Mouse (Mus musculus) hematopoietic stem cell, adult 5-6 weeks (primary cell): ENCODE results near the gene 1700066M21Rik. TPM values are rescaled to one million over a fixed set of nuclear protein-coding genes. Genes with fewer than 3 reads are reported as not detected.

Source experiments
- ATAC-seq, 2 experiments: fragments of 125-278 bp in 1 of 2; replicated peaks in 1 of 2; 2 replicates each; pipeline ENCODE4 v1.8.0; 2016 to 2017; ENCODE audit warnings: inconsistent platforms in 2 of 2, mild to moderate bottlenecking in 2 of 2, moderate number of reproducible peaks in 2 of 2, low read depth in 1 of 2, moderate TSS enrichment in 1 of 2; ENCODE audit not compliant: low FRiP score in 2 of 2, poor library complexity in 2 of 2, severe bottlenecking in 2 of 2, insufficient read depth in 1 of 2, low TSS enrichment in 1 of 2
- total RNA-seq: library from RNA; stranded (forward); fragments of 172-1452, 232-1000 nt; gene quantifications from 2 replicates; pipeline ENCODE4 v1.2.3, GENCODE M21; 2017

The 1700066M21Rik gene
- total RNA-seq, 1 experiment from 2014 or later = 13.4 TPM

DNA sequence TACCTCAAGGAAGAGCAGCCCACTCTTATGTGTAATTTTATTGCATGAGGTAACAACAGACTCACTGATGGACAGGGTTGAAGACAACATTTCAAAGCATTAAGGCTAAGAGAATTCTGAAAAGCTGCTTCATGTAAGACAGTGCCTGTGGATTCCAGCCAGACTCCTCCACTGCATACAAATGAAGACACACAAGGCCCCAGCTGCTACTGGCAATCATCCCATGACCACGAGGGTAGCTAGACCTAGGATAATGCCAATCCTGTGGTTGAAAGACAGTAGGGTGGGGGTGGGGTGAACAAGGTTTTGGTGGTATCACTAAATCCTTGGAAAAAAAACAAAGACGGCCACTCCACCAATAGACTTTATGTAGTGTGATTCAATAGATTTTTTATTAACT is 10.5 kb downstream of the 1700066M21Rik start:
- no peak for ATAC-seq

DNA sequence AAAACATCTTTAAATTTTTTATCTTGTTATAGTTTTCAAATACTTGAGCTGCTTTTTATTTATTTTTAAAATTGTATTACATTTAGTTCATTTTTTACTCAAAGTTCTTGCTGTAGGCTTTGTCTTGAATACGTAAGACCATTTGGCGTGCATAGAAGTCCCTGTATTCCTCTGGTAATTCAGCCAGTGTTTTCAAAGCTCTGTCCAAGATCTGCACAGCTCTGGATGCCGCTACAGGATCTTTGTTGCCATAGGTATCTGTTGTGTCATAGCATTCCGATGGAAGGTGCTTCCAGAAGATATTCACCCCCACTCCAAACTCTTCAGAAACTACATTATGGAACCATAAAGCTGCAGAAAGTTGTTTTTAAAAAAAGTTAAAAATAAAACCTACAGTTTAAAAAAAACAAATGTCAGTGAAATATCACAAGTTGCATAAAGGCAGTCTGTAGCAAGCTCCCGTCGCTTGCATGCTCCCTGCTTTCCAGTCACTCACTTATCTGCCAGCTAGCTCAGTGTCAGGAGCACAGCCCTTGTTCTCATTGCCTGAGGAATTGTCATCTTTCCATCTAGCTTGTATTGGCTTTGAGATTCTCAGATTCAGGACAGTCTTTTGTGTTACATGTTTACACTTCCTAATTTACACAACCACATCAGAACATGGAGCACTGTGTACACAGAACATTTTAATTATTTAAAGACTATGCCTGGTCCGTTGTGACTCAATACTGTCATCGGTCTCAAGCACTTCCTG is 11.2 kb downstream of the 1700066M21Rik start:
- no peak for ATAC-seq

DNA sequence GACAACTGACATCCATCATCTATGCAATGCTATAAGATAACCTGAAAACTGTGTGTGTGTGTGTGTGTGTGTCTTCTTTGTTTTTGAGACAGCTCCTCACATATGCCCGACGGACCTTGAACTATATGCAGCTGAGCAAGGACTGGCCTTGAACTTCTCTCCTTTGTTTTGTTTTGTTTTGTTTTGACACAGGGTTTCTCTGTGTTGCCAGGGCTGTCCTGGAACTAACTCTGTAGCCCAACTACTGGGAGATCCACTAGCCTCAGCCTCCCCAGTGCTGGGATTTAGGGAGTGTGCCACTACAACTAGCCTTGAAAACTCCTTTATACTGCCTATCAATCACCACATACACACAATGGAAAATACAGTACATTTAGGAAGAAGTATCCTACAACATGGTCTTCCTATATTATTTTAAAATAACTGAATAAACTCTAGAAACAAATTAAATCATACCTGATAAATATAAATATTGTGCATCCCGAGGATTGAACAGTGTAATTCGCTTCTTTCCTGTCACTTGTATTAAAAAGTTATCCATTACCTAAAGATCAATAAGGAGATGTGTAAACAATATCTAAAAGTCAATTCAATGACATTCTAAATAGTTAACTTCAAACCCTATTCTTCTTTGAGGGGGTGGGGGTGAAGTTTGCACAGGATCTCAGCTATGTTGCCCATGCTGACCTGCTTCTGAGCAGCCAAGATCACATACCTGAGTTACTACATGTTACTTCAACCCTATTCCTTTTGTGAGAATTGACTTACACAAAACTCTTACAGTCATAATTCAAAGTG is 13.8 kb downstream of the 1700066M21Rik start:
- ATAC-seq = no peak

DNA sequence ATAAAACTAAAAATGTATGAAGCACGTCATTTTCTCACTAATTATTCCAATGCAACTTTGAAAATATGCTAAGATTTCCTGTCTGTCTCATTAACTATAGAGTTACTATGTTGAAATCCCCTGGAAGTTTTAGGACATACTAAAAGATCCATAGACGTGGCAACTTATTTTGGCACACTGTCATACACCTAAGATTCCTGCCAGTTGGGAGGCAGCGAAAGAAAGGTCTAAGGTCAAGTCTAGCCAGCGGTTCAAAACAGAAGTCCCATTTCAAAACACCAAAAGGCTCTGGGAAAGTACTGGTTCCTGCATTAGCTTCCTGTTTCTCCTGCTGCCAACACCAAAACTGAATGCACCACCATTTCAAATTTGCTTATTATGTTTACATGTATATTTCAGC is 15.0 kb downstream of the 1700066M21Rik start:
- no peak for ATAC-seq

DNA sequence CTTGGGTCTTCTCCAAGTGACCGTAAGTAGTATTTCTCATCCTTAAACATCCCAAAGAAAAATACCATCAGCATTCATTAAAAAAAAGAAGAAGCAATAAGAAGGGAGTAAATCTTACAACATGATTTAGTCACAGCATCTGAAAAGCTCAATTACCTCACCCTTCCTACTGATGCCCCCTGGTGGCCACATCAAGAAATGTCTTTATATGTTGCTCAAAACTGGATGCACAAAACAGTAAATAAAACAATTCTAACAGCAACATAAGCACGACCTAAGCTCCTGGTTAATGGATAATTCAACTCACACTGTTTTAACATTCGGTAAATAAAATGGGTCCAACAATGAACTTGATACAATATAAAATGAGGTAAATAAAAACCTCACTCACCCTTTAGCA is 16.6 kb downstream of the 1700066M21Rik start:
- ATAC-seq = peak; percentile 42 to 56; a peak in 2 of 4 replicates

DNA sequence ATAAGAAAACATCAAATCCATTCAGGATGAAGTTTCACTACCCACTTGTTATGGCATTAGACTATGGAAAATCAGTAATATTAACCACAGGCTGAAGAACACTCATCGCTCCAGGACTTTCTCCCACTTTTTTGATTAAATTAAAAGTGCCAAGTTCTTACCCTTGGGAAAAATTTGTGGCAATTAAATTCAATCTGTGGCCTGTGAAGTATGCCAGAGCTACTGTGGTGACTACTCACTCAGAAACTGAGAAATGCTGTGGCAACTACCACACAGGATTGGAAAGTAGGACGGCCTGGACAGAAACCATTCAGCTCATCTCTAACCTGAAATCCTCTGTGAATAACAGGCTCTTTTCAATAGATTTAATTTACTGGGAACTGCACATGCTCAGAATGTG is 22.9 kb downstream of the 1700066M21Rik start:
- ATAC-seq = no peak

DNA sequence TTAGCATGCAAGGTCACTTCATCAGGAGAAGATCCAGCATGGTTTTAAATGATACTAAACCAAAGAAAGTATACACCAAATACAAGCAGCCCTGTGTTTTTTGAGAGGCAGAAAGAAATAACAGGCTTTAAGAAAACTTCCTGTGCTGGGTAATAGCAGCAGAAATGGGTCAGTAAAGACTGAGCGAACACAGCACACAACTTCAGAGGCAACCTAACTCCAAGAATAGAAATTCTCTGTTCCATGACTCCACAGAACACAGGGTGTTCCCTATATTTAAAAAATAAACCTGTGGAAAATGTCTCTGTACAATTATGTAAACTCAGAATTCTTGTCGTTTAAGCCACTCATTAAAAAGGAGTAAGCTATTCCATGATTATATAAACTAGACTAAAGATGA is 23.5 kb downstream of the 1700066M21Rik start:
- no peak for ATAC-seq

DNA sequence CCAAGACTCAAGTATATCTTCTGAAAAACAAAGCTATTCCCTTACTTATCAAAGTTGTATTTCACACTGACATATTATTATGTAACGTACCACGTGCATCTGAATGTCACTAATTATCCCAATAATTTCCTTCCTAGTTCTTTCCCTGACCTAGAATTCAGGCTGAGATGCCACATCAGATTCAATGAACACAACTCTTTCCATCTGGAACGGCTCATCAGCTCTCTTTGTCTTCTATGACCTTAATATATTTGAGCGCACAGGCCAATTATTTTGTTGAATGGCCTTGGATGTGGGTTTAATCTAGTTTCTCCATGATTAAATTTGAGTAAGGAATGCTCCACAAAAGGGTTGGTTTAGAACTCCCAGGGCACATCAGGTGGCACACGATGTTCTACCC is 24.7 kb downstream of the 1700066M21Rik start:
- ATAC-seq = no peak

DNA sequence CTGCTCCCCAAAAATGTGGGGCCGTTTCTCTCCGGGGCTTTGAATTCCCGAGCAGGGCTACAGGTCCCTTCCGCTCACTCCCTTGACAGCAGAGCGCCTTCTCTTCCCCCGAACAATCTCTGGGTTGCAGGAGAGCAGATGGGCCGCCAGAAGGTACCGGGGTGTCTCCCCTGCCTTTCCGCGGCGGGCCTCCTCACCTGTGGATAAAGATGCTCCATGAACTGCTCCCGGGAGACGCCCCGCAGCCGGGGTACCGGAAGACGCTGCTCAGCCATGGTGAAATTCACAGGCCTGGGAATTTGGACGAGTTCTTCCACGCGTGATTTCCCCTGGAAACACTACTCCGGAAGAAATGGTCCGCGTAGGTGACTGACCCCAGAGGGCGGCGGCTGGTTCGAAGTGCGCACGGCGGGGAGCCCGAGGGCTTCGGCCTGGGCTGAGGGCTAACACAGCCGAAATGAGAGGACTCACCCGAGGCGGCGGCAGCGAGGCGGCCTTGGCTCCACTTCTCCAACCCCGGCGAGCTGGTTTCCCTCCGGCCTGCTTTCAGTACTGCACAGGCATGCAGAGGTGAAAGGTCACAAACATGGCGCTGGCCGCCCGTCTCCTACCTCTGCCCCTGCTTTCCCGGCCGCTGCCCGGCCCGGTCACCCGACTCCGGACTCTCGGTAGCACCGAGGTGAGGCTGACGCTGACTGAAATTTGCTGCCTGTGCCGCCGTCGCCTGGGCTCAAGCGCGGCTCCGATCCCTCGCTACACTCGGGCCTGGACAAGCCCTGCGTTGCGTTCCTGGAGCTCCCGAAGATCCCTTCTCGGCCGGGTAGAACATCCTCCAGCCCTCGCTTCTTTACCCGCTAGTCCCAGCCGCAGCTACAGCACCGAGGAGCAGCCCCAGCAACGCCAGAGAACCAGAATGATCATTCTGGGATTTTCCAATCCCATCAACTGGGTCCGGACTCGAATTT is 29.0 kb downstream of the 1700066M21Rik start, which contains the start of the genes Maip1 and Tyw5:
TSS of gene Maip1 (plus strand) at position 142 of the 965 bp plus-strand sequence.
TSS of gene Tyw5 (minus strand) at position 915 of the 965 bp plus-strand sequence.
- peak; percentile 90 to 92 for ATAC-seq

DNA sequence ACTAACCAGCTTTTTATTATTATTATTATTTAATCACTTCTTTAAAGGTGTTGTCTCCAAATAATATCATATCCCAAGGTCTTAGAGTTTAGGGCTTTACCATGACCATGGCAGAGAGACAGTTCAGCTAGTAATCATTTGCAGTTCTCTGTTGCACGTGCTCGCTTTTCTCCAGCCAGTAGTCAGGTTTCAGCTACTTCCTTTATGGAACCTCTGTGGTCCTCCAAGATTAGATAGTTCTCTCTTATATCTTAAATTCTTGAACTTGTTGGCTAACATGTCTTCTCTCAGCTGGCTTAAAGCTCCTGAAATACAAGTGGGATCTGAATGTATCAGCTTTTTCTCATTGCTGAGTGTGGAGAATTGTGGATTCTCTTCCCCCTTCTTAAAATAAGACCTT is 31.6 kb downstream of the 1700066M21Rik start:
- no peak for ATAC-seq

DNA sequence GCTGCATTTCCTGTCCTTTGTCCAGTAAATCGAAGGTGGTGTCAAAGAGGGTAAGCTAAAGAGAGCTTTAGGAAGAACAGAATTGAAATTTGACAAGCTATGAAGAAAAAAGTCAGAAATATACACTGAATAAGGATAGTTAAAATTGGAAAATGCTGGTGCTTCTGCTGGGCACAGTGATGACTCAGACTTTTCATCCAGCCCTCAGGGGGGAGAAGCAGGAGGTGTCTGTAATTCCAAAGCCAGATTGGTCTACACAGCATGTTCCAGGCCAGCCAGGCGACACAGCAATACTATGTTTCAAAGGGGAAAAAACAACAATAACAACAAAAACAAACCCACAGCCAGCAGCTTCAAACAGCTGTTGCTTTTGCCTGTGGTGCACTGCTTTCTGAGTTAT is 36.0 kb downstream of the 1700066M21Rik start:
- ATAC-seq = no peak

DNA sequence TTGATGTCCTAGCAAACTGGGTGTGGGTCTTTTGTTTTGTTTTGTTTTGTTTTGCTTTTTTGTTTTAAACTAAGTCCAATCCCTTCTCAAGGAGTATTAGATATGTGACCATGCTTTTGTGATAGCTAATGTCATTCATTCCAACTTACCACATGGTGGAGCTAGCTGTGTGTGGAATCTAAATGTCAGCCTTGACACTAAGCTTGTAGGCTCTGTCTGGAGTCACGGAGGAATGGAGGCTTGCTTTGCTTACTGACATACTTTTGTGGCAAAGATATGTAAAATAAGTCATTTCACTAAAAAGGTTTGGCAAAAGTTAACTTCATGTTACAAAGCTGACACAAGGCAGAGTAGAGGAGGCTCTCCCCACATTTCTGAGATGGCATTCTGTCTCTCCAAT is 46.3 kb downstream of the 1700066M21Rik start:
- ATAC-seq = peak; percentile 48 to 56; a peak in 2 of 4 replicates

DNA sequence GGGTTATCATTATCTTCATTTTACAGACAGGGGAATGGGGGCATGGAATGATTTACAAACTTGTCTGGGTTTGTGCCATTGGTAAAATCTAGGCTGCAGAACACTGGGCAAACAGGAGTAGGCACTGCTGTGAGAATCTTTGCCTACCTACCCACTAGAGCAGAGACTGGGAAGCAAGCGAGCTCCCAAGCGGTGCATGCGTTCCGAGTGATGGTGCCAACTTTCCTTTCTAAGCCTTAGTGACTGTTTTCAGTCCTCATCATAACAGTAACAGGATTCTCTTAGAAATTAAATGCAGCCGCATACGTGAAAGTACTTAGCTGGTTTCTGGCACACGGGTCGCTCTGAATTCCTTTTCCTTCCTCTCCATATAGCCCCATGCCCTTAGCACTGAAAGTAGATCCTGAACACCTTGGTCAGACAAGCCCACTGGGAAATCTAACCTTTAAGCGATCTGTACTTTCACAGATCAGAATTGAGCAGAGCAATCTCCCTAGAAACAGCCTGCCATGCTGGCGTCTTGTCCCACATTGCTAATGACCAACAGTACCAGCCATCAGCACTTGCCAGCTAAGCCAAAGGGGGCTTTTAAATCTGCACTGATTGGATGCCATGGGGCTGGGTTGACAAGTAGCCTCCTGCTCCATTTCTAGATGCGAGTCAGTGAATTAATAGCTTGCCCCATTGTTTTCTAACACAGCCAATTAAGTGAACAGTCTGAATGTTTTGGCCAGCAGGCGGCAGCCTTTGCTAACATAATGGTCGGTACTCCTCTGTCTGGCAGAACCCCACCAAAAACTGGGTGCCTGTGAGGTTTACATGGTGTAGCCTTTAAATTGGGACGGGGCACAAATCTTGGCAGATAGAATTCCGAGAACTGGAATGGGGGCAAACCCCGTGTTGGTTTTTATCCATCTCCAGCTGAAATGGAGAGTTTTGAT is 51.2 kb downstream of the 1700066M21Rik start:
- ATAC-seq = peak; percentile 65 to 86; a peak in 3 of 4 replicates

DNA sequence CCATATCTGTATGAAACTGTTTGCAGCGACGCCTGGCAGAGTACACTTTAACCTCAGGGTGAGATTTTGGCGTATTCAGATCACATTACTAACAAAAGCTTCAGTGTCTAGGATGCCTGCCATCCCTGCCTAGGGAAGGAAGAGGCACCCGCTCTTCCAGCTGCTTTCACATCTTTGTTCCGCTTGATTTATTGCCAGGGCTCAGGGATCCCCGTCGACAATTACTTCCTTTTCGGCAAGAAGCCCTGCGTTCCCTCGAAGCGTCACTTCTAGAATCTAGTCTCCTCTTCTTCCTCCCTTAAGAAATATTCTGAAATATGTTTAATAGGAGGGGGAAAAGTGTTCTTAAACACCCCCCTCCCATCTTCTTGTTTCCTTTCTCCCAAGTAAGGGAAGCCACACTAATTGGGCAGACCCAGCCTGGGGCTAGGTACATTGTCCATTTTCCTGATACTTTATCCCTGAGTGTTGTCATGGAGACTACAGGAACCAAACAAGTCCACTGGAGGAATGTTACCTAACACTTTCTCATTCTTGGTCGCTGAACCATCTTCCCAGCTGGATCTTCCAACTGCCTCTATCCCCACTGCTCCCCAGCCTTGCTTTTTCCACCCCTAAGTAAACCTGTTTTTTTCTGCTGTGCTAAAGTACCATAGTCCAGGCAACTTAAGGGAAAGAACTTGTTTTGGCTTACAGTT is 52.5 kb downstream of the 1700066M21Rik start:
- peak; percentile 38 to 39; a peak in 2 of 4 replicates for ATAC-seq

DNA sequence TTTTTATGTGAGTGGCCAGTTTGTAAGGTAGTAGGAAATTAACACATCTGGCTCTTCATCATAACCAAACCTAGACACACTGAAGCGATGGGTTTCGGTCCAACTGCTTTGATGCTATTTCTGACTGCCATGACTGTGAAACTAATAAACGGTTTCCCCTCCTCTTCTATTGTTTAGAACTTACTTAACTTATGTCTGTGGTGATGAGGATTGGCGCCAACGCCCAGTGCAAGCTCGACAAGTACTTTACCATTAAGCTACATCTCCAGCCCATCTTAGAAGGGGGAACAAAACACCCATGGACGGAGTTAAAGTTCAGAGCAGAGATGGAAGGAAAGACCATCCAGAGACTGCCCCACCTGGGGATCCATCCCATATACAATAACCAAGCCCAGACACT is 55.7 kb downstream of the 1700066M21Rik start:
- ATAC-seq = no peak
